Mouse (Mus musculus): Measurements from ENCODE around the gene Ubb. TPM values are rescaled to one million over a fixed set of nuclear protein-coding genes. Genes with fewer than 3 reads are reported as not detected.

Ubb gene
- polyA plus RNA-seq, 1 experiment from 2014 or later = 1,934 TPM

- Histone ChIP-seq H3K4me1 (replicated peaks; ENCODE audit: control insufficient read depth, insufficient read depth) (peaks cover 3% of the 10 kb centered on the region), H3K27me3 (ENCODE audit: control insufficient read depth, insufficient read depth, low read length) (no peaks in the 10 kb centered on the region), H3K27ac (replicated peaks) (no peak overlapping the region), H3K36me3 (ENCODE audit: control insufficient read depth, insufficient read depth, low read length) (no peaks in the 10 kb centered on the region), H3K9ac (ENCODE audit: low read length) (no peak overlapping the region), H3K4me2 (replicated peaks; ENCODE audit: low read depth) (no peak overlapping the region), H3K9me3 (ENCODE audit: control insufficient read depth, low read length) (no peaks in the 10 kb centered on the region), H3K4me3 (ENCODE audit: low read depth, low read length) (no peak overlapping the region)
- no peak for TF ChIP-seq EP300 (optimal IDR thresholded peaks at IDR 0.05)
- no peak for TF ChIP-seq CTCF (IDR thresholded peaks at IDR 0.05; ENCODE audit: low read depth)
- WGBS = 65% methylated on average over 8 of the region's 8 CpGs
- ATAC-seq (ENCODE audit: low FRiP score, low TSS enrichment) = no peak
- DNase-seq (ENCODE audit: low spot score) = no peak
These were observed 9.4 kb upstream of the Ubb start for GRCm38 (mm10) chr11:62541581-62541980.

- H3K4me2 ChIP-seq (replicated peaks; ENCODE audit: low read depth) = no peak overlapping the region
- H3K27me3 ChIP-seq (ENCODE audit: control insufficient read depth, insufficient read depth, low read length) = no peaks in the 10 kb centered on the region
- no peaks in the 10 kb centered on the region for H3K9me3 ChIP-seq (ENCODE audit: control insufficient read depth, low read length)
- TF ChIP-seq CTCF (IDR thresholded peaks at IDR 0.05; ENCODE audit: low read depth) (no peak), EP300 (optimal IDR thresholded peaks at IDR 0.05) (no peak)
- no peak overlapping the region for H3K9ac ChIP-seq (ENCODE audit: low read length)
- H3K27ac ChIP-seq (replicated peaks) = no peak overlapping the region
- WGBS = 87% methylated on average over 3 of the region's 3 CpGs
- no peaks in the 10 kb centered on the region for H3K36me3 ChIP-seq (ENCODE audit: control insufficient read depth, insufficient read depth, low read length)
- ATAC-seq (ENCODE audit: low FRiP score, low TSS enrichment) (no peak), DNase-seq (ENCODE audit: low spot score) (no peak)
- no peak overlapping the region for H3K4me3 ChIP-seq (ENCODE audit: low read depth, low read length)
- H3K4me1 ChIP-seq (replicated peaks; ENCODE audit: control insufficient read depth, insufficient read depth) = no peaks in the 10 kb centered on the region
These were observed 7.0 kb upstream of the Ubb start for GRCm38 (mm10) chr11:62543991-62544390.

DNA sequence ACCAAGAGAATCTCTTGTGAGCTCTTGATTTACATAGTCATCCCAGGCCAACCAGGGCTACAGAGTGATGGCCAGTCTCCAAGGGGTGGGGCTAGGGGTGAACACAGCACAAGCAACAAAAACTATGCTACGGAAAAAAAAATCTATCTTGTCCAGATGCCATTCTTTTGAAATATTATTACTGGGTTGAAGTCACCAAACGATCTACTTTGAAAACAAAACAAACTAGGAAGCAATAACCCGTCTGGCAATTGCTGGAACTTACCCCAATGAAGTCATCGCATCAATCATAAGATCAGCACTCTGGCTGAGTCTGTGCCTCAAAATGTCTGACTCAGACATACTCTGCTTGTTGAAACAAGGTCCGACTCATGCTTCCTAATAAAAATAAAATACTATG lies 1.2 kb upstream of the Ubb start:
- H3K27ac ChIP-seq (replicated peaks) = peak overlapping the region; percentile 99
- peak overlapping the region; percentile 57 for H3K4me3 ChIP-seq (ENCODE audit: low read depth, low read length)
- no peak overlapping the region for H3K9ac ChIP-seq (ENCODE audit: low read length)
- H3K36me3 ChIP-seq (ENCODE audit: control insufficient read depth, insufficient read depth, low read length) = 0 out of 2 replicates have a peak, but pooled peaks cover 3% of the 10 kb centered on the region
- DNase-seq (ENCODE audit: low spot score) (peak; percentile 60), ATAC-seq (ENCODE audit: low FRiP score, low TSS enrichment) (peak; percentile 55)
- H3K9me3 ChIP-seq (ENCODE audit: control insufficient read depth, low read length) = no peaks in the 10 kb centered on the region
- H3K27me3 ChIP-seq (ENCODE audit: control insufficient read depth, insufficient read depth, low read length) = no peaks in the 10 kb centered on the region
- TF ChIP-seq CTCF (IDR thresholded peaks at IDR 0.05; ENCODE audit: low read depth) (no peak), EP300 (optimal IDR thresholded peaks at IDR 0.05) (no peak)
- H3K4me2 ChIP-seq (replicated peaks; ENCODE audit: low read depth) = peak overlapping the region; percentile 77
- WGBS = 4% methylated on average over 5 of the region's 5 CpGs
- peaks cover 3% of the 10 kb centered on the region; the same call in 1 of the 2 replicates for H3K4me1 ChIP-seq (replicated peaks; ENCODE audit: control insufficient read depth, insufficient read depth)

GRCm38 (mm10) chr11:62550227-62550685 lies 715 bp upstream of the Ubb start:
- peak; percentile 83 for ATAC-seq (ENCODE audit: low FRiP score, low TSS enrichment)

GRCm38 (mm10) chr11:62551226-62552119 lies 502 bp downstream of the Ubb start:
- Histone ChIP-seq H3K4me1 (replicated peaks; ENCODE audit: control insufficient read depth, insufficient read depth) (peaks cover 3% of the 10 kb centered on the region; the same call in 1 of the 2 replicates), H3K27ac (replicated peaks) (peak overlapping the region; percentile 73), H3K9me3 (ENCODE audit: control insufficient read depth, low read length) (no peaks in the 10 kb centered on the region), H3K9ac (ENCODE audit: low read length) (peak overlapping the region; percentile 75), H3K4me3 (ENCODE audit: low read depth, low read length) (peak overlapping the region; percentile 68), H3K4me2 (replicated peaks; ENCODE audit: low read depth) (peak overlapping the region; percentile 61), H3K27me3 (ENCODE audit: control insufficient read depth, insufficient read depth, low read length) (no peaks in the 10 kb centered on the region), H3K36me3 (ENCODE audit: control insufficient read depth, insufficient read depth, low read length) (0 out of 2 replicates have a peak, but pooled peaks cover 3% of the 10 kb centered on the region)
- TF ChIP-seq CTCF (IDR thresholded peaks at IDR 0.05; ENCODE audit: low read depth) (no peak), EP300 (optimal IDR thresholded peaks at IDR 0.05) (peak; percentile 78)
- ATAC-seq (ENCODE audit: low FRiP score, low TSS enrichment) = peak; percentile 79
- under 1% methylated on average over 58 of the region's 58 CpGs for WGBS
- peak; percentile 89 for DNase-seq (ENCODE audit: low spot score)

More at GRCm38 (mm10) chr11:62550227-62550685, 715 bp upstream of the Ubb start:
- 0% methylated on average over 11 of the region's 11 CpGs for WGBS
- H3K27ac ChIP-seq (replicated peaks) = peak overlapping the region; percentile 99
- peak overlapping the region; percentile 57 for H3K4me3 ChIP-seq (ENCODE audit: low read depth, low read length)
- H3K9me3 ChIP-seq (ENCODE audit: control insufficient read depth, low read length) = no peaks in the 10 kb centered on the region
- peaks cover 3% of the 10 kb centered on the region; the same call in 1 of the 2 replicates for H3K4me1 ChIP-seq (replicated peaks; ENCODE audit: control insufficient read depth, insufficient read depth)
- peak; percentile 83 for DNase-seq (ENCODE audit: low spot score)
- H3K36me3 ChIP-seq (ENCODE audit: control insufficient read depth, insufficient read depth, low read length) = 0 out of 2 replicates have a peak, but pooled peaks cover 3% of the 10 kb centered on the region
- H3K4me2 ChIP-seq (replicated peaks; ENCODE audit: low read depth) = peak overlapping the region; percentile 77
- H3K9ac ChIP-seq (ENCODE audit: low read length) = peak overlapping the region; percentile 88
- TF ChIP-seq EP300 (optimal IDR thresholded peaks at IDR 0.05) (peak; percentile 81), CTCF (IDR thresholded peaks at IDR 0.05; ENCODE audit: low read depth) (no peak)
- H3K27me3 ChIP-seq (ENCODE audit: control insufficient read depth, insufficient read depth, low read length) = no peaks in the 10 kb centered on the region
